Mouse (Mus musculus) retina, embryonic 14.5 days (tissue): Measurements from ENCODE around the gene Zfhx3.
A peak's percentile ranks its signal among the peaks of the same experiment; 100 is the strongest.

Source experiments
- DNase-seq: peaks from one replicate; pipeline ENCODE4 v3.0.0-alpha.2; 2015; ENCODE audit warnings: low spot score

The Zfhx3 gene

GRCm38 (mm10) chr8:108594361-108595060, 652.1 kb downstream of the Zfhx3 start:
- no peak for DNase-seq

- no peak for DNase-seq
Measured at GRCm38 (mm10) chr8:108595061-108595419, 652.6 kb downstream of the Zfhx3 start.

GRCm38 (mm10) chr8:108595721-108596495, 653.5 kb downstream of the Zfhx3 start:
- DNase-seq, result no peak

- DNase-seq, result peak; percentile 21
Measured at GRCm38 (mm10) chr8:108599003-108599402, 656.6 kb downstream of the Zfhx3 start.

- no peak for DNase-seq
Measured at GRCm38 (mm10) chr8:108599558-108599957, 657.1 kb downstream of the Zfhx3 start.

GRCm38 (mm10) chr8:108608678-108609077, 666.2 kb downstream of the Zfhx3 start:
- no peak for DNase-seq

GRCm38 (mm10) chr8:108609114-108609513, 666.7 kb downstream of the Zfhx3 start:
- no peak for DNase-seq

GRCm38 (mm10) chr8:108611141-108611674, 668.8 kb downstream of the Zfhx3 start:
- no peak for DNase-seq

GRCm38 (mm10) chr8:108611792-108612413, 669.5 kb downstream of the Zfhx3 start:
- no peak for DNase-seq

GRCm38 (mm10) chr8:108612815-108613214, 670.4 kb downstream of the Zfhx3 start:
- peak; percentile 24 for DNase-seq

GRCm38 (mm10) chr8:108613280-108613679, 670.8 kb downstream of the Zfhx3 start:
- DNase-seq, result no peak

- no peak for DNase-seq
Measured at GRCm38 (mm10) chr8:108621296-108621695, 678.9 kb downstream of the Zfhx3 start.

GRCm38 (mm10) chr8:108623660-108624059, 681.2 kb downstream of the Zfhx3 start:
- DNase-seq, result no peak

- no peak for DNase-seq
Measured at GRCm38 (mm10) chr8:108625571-108626120, 683.2 kb downstream of the Zfhx3 start.

GRCm38 (mm10) chr8:108631069-108631468, 688.6 kb downstream of the Zfhx3 start:
- no peak for DNase-seq

- DNase-seq, result no peak
Measured at GRCm38 (mm10) chr8:108634282-108634681, 691.8 kb downstream of the Zfhx3 start.

- no peak for DNase-seq
Measured at GRCm38 (mm10) chr8:108637887-108638286, 695.4 kb downstream of the Zfhx3 start.

GRCm38 (mm10) chr8:108645660-108646059, 703.2 kb downstream of the Zfhx3 start:
- DNase-seq, result no peak

GRCm38 (mm10) chr8:108647556-108647955, 705.1 kb downstream of the Zfhx3 start:
- DNase-seq, result no peak

GRCm38 (mm10) chr8:108648993-108649392, 706.5 kb downstream of the Zfhx3 start:
- no peak for DNase-seq

- DNase-seq, result no peak
Measured at GRCm38 (mm10) chr8:108650837-108651236, 708.4 kb downstream of the Zfhx3 start.

- DNase-seq, result no peak
Measured at GRCm38 (mm10) chr8:108661486-108662093, 719.1 kb downstream of the Zfhx3 start.
